Comparison of ENCODE assay signal across 9 mouse cellular contexts in genomic region chr4:129261196-129261595, GRCm38 (mm10). TPM values are rescaled to one million over a fixed set of nuclear protein-coding genes. Genes with fewer than 3 reads are reported as not detected.
DNase-seq lines count a peak whose midpoint lies in the region; TF ChIP-seq lines count a peak whose summit lies in the region.
"Had no signal": no experiment of that assay in that cellular context is flagged by ENCODE, and none has a peak within 500 bp of the region (broad histone marks: within the 10 kb centered on the region; RNA-seq: fewer than 3 reads in every experiment).

Gene C77080 (minus strand): TSS chr4:129261404.

- H3K9ac ChIP-seq in ES-E14 (ENCODE audit: insufficient read depth, low read depth, low read length, poor library complexity, severe bottlenecking), result peak within 1 kb of the TSS; percentile 4; the same call in 1 of the 2 replicates
- H3K9ac ChIP-seq: hindbrain, embryonic 15.5 days had no signal

- in situ Hi-C loops in ES-E14 (cut with MboI; ENCODE audit: low sequenced_read_pairs in 2 of 2, unreplicated experiment in 2 of 2), result no loop called here

- no peak for DNase-seq in layer of hippocampus, postnatal 14 days (ENCODE audit: low spot score in 2 of 2)
- no peak for DNase-seq in layer of hippocampus, postnatal 25 days (ENCODE audit: extremely low spot score in 1 of 2, low spot score in 1 of 2)
- DNase-seq in ES-E14 (ENCODE audit: low read depth, low spot score) (no peak), adipocyte (ENCODE audit: low spot score) (no peak)
- no peak for DNase-seq in adrenal gland, adult 8-10 months
- no peak for DNase-seq in left cerebral cortex, postnatal 36 days (ENCODE audit: low spot score in 2 of 2)
- DNase-seq in cerebellum, postnatal 10 days, result no peak
- DNase-seq: lung, adult 18-20 months had no signal

- no peaks in the 10 kb centered on the region for H3K36me3 ChIP-seq in ES-E14 (ENCODE audit: control insufficient read depth, insufficient read depth, low read length, poor library complexity, severe bottlenecking)
- H3K36me3 ChIP-seq: hindbrain, embryonic 15.5 days had no signal

- peak within 1 kb of the TSS; percentile 20 to 39; a peak in 3 of 4 replicates for H3K4me3 ChIP-seq in ES-E14 (ENCODE audit: insufficient read depth in 1 of 2, low read depth in 1 of 2, low read length in 2 of 2, poor library complexity in 1 of 2, severe bottlenecking in 1 of 2)
- H3K4me3 ChIP-seq: hindbrain, embryonic 15.5 days had no signal

- H3K27ac ChIP-seq in ES-E14 (ENCODE audit: insufficient read depth, low read depth, low read length, poor library complexity, severe bottlenecking), result peak within 1 kb of the TSS; percentile 63
- H3K27ac ChIP-seq: hindbrain, embryonic 15.5 days had no signal

- no peaks in the 10 kb centered on the region for H3K9me3 ChIP-seq in ES-E14 (ENCODE audit: control insufficient read depth, insufficient read depth, low read depth, low read length)
- H3K9me3 ChIP-seq: hindbrain, embryonic 15.5 days had no signal

- intact Hi-C loops in left cerebral cortex, postnatal 36 days (cut with DNase I), result no loop called here

- peaks cover 6 to 33% of the 10 kb centered on the region in 2 experiments; a peak in 2 of 4 replicates for H3K4me1 ChIP-seq in ES-E14 (ENCODE audit: control insufficient read depth in 2 of 2, insufficient read depth in 2 of 2, low read length in 2 of 2, poor library complexity in 1 of 2)

TF ChIP-seq in ES-E14, 5 proteins besides CTCF, POLR2A, EP300 and RAD21:
- TF ChIP-seq ZNF384 (IDR thresholded peaks at IDR 0.05; ENCODE audit: low read depth, low read length), result no peak
- TF ChIP-seq MAFK (IDR thresholded peaks at IDR 0.05; ENCODE audit: insufficient read depth, low read depth, low read length), result no peak
- no peak for TF ChIP-seq HCFC1 (IDR thresholded peaks at IDR 0.05; ENCODE audit: borderline replicate concordance, insufficient read depth, low read length)
- TF ChIP-seq ZC3H11A (IDR thresholded peaks at IDR 0.05; ENCODE audit: borderline replicate concordance, low read depth, low read length), result no peak
- TF ChIP-seq CHD2 (IDR thresholded peaks at IDR 0.05; ENCODE audit: low read depth, low read length), result no peak
TF ChIP-seq in ES-E14: peak in this region for 0.

RNA-seq across cellular contexts. Expression of gene C77080, which starts in this region (rescaled TPM):
- total RNA-seq in layer of hippocampus, postnatal 14 days (2021), result 10 to 100 TPM; 10.7 to 11.7 TPM
- 1 to 10 TPM; 7.5 to 7.7 TPM for total RNA-seq in layer of hippocampus, postnatal 25 days (2021)
- 14.4 and 22.5 TPM in 2 replicates for total RNA-seq in ES-E14 (2012; rRNA removed)
- total RNA-seq in adrenal gland, adult 8-10 months (2022), result 10 to 100 TPM; 23.9 to 44.8 (median 34.4) TPM
- 10 to 100 TPM; 19.7 to 27.1 TPM for total RNA-seq in left cerebral cortex, postnatal 36 days (2021)
